Mouse (Mus musculus) c-Kit-negative CD71-positive TER-119-positive erythroid progenitor cells, embryonic 14.5 days (primary cell): ENCODE results near the gene Pef1.

Experiments used
- DNase-seq: peaks from one replicate; pipeline ENCODE4 v3.0.0-alpha.2; 2013; ENCODE audit warnings: low read depth, low spot score

Gene Pef1

GRCm38 (mm10) chr4:130174335-130175031 is 72.1 kb downstream of the Pef1 start:
- DNase-seq, result peak; percentile 65

GRCm38 (mm10) chr4:130175072-130175711 is 72.8 kb downstream of the Pef1 start, which contains the start of gene Tinagl1:
Gene Tinagl1 (minus strand): TSS chr4:130175122.
- no peak for DNase-seq

GRCm38 (mm10) chr4:130176156-130176720 is 73.9 kb downstream of the Pef1 start:
- DNase-seq, result no peak

- DNase-seq, result no peak
Measured at GRCm38 (mm10) chr4:130177087-130177486, 74.7 kb downstream of the Pef1 start.

- DNase-seq, result no peak
Measured at GRCm38 (mm10) chr4:130177536-130177935, 75.2 kb downstream of the Pef1 start.
